Mouse (Mus musculus): ENCODE data around the gene Cntn2. TPM values are rescaled to one million over a fixed set of nuclear protein-coding genes. Genes with fewer than 3 reads are reported as not detected.

Gene Cntn2
- polyA plus RNA-seq, 1 experiment from 2014 or later = 37.5 TPM

DNA sequence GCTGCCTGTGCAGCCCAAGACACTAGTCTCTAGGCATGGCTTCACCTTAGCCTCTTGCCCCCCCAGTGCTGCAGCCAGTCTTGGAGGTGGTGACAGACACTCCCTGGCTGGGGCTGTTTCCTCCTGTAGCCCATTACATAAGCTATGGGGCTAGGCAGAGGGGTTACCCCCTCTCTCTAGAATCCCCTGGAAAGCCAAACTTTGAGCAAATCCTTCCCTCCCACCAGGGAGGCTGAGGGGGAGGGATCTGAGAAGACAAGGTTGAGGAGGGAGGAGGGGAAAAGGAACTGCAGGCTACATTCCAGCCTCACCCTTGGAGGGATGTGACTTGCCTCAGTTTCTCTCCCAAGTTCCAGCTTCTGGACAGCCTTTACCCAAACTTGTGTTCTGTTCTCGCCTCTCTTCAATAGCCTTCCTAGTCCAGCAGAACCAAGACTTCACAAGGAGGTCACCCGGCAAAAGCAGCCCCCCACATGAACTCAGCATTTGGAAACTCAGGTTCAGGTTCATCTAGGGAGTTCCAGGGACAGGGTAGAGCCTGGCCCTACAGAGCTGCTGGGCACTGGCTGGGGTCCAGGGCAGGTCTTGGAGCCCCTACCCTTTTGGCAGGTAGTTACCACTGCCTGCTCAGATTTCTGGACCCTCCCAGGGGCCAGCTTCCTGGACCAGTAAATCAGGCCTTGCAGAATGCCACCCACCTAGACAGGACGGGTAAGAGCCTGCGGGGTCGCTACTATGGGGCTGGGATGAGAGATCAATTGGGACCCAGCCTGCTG is 1.0 kb downstream of the Cntn2 start:
- Histone ChIP-seq H3K4me1 (peaks cover 48% of the 10 kb centered on the region), H3K4me3 (replicated peaks) (peak overlapping the region; percentile 46), H3K4me2 (peak overlapping the region; percentile 71), H3K27ac (peak overlapping the region; percentile 57; the same call in 1 of the 2 replicates), H3K9me3 (no peaks in the 10 kb centered on the region), H3K36me3 (replicated peaks) (no peaks in the 10 kb centered on the region), H3K27me3 (peaks cover 60% of the 10 kb centered on the region), H3K9ac (peak overlapping the region; percentile 59)
- ATAC-seq (ENCODE audit: low FRiP score) = no peak
- WGBS = 13% methylated on average over 5 of the region's 5 CpGs

DNA sequence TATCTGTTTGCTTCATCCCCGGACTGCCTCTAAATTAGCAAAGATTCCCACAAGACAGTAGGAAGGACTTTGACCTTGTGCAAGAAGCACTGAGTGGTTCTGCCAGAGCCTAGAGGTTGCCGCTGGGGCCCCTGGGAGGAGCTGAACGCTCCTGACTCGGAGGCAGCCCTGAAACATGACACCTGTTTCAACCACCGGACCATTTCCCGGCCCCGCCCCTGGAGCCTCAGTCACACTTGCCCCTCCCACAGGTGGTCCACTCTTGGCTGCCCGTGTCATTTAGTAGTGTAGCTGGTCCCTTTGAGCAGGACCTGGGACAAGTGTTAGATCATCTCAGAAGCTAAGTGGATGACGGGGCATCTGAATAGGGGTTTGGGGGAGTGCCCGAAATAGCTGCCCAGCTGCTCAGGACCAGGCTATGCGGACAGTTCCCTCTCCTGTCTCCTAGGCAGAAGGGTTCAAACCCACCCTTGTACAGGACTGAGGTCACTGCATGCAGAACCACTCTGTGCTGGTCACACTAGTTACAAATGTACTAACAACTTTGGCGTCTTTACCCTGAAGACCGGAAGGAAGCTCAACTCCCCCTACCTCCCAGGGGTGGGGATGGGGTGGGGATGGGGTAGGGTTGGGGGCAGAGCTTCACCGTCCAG is 1.8 kb downstream of the Cntn2 start:
- Histone ChIP-seq H3K4me3 (replicated peaks) (peak overlapping the region; percentile 46), H3K9me3 (no peaks in the 10 kb centered on the region), H3K36me3 (replicated peaks) (no peaks in the 10 kb centered on the region), H3K4me1 (peaks cover 48% of the 10 kb centered on the region), H3K27me3 (peaks cover 60% of the 10 kb centered on the region), H3K4me2 (peak overlapping the region; percentile 71), H3K9ac (0 out of 2 replicates have a peak overlapping the region, but pooled peaks have one; percentile 1), H3K27ac (no peak overlapping the region)
- no peak for ATAC-seq (ENCODE audit: low FRiP score)
- WGBS = 2% methylated on average over 14 of the region's 14 CpGs

DNA sequence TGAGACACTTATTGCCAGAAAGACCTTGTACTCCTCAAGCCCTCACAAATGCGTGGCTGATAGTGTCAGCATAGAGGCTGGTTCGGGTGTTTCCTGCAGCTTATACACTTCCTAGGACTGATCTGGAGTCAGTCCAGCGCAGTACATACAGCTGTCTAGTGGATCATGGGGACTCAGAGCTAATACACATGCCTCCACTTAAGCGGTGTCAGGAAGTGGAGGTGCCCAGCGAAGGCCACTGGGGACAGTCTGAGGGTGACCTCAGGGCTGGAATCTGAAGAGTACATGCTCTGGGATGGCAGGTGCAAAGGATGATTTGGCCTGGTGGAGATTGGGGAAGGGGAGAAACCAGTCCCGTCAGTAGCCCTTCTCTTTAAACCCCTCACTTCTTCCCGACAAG is 2.4 kb downstream of the Cntn2 start:
- peaks cover 55% of the 10 kb centered on the region for H3K27me3 ChIP-seq
- H3K4me2 ChIP-seq = peak overlapping the region; percentile 71
- H3K9me3 ChIP-seq = no peaks in the 10 kb centered on the region
- H3K4me1 ChIP-seq = peaks cover 48% of the 10 kb centered on the region
- H3K4me3 ChIP-seq (replicated peaks) = no peak overlapping the region; the same call in 1 of the 2 replicates
- no peak overlapping the region for H3K9ac ChIP-seq
- WGBS = 66% methylated on average over 7 of the region's 7 CpGs
- H3K36me3 ChIP-seq (replicated peaks) = no peaks in the 10 kb centered on the region
- no peak overlapping the region for H3K27ac ChIP-seq
- ATAC-seq (ENCODE audit: low FRiP score) = no peak

DNA sequence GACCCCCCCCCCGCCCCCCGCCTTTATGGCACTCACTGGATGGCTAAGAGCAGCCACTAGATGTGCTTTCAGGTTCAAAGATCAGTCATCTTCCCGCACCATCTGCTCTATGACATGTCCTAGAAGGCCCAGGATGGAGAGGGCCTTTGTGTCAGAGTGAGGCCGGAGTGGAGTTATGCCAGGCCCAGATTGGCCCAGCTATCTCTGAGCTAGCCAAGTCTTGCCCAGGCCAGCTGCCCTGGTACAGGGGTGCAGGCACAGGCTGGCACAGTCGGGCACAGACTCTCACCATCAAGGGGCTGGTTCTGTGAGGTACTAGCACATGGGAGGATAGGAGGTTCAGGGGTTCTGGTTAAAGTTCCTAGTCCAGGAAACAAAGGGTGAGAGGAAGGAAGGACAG is 5.3 kb downstream of the Cntn2 start:
- Histone ChIP-seq H3K4me2 (no peak overlapping the region), H3K4me1 (peaks cover 61% of the 10 kb centered on the region), H3K4me3 (replicated peaks) (no peak overlapping the region), H3K9ac (no peak overlapping the region), H3K9me3 (no peaks in the 10 kb centered on the region), H3K27ac (no peak overlapping the region), H3K36me3 (replicated peaks) (no peaks in the 10 kb centered on the region), H3K27me3 (peaks cover 31% of the 10 kb centered on the region)
- 82% methylated on average over 5 of the region's 5 CpGs for WGBS
- ATAC-seq (ENCODE audit: low FRiP score) = no peak

DNA sequence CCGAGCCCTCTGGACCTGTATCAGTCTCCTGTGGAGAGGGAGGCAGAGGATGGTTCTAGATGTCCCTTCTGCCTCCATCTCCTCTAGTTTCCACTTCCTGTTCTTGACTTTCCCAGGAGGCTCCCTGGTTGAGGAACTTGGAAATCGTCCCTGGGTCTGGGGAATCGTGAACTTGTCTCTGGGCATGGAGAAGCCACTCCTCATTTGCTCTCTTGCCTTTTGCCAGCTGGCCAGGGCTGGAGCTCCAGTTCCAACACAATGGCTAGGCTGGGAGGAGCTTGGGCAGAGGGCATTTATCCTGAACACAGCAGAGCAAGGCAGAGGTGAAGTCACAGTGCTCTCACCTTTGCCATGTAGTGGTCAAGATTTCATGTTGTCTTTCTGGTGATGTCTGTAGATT is 6.6 kb downstream of the Cntn2 start:
- H3K36me3 ChIP-seq (replicated peaks) = no peaks in the 10 kb centered on the region
- H3K9ac ChIP-seq = no peak overlapping the region
- WGBS = 74% methylated on average over 3 of the region's 3 CpGs
- H3K27ac ChIP-seq = no peak overlapping the region
- H3K4me1 ChIP-seq = peaks cover 55% of the 10 kb centered on the region
- H3K9me3 ChIP-seq = no peaks in the 10 kb centered on the region
- no peak overlapping the region for H3K4me3 ChIP-seq (replicated peaks)
- no peak overlapping the region for H3K4me2 ChIP-seq
- H3K27me3 ChIP-seq = peaks cover 18% of the 10 kb centered on the region
- no peak for ATAC-seq (ENCODE audit: low FRiP score)

DNA sequence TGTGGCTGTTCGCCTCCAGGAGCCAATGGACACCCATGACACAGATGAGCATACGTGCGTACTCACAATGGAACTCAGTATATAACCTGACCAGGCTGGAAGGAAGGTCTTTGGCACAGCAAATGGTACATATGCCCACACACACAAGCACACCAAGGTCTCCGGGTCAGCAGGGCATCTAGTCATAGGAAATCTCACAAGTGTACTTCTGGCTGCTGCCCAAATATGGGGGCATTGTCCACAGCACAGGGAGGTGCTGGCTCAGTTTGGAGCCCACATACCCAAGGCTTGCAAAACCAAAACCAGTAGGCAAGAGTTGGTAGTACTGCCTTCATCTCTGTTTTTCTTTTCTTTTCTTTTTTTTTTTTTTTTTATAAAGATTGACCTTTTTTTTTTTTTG is 7.5 kb downstream of the Cntn2 start:
- Histone ChIP-seq H3K27ac (no peak overlapping the region), H3K4me1 (peaks cover 55% of the 10 kb centered on the region), H3K4me2 (no peak overlapping the region)

DNA sequence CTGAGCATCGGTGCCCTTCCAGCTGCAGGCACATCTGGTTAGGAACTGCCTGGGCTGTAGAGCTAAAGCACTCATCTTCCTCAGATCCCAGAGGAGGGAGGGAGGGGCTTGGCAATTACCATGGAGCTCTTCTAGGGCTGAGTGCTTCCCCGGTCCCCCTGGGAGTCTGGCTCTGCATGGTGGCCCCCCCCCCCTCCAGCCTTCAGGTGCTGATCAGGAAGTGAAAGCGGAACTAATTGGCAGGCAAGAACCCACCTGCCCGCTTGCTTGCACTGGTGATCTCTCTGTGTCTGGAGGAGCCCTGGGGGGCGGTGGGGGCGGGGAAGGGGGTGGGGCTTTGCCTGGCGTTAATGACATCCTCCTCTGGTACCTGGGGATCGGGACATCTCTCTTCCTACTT is 9.2 kb downstream of the Cntn2 start:
- Histone ChIP-seq H3K9me3 (no peaks in the 10 kb centered on the region), H3K4me2 (no peak overlapping the region), H3K36me3 (replicated peaks) (no peaks in the 10 kb centered on the region), H3K27ac (no peak overlapping the region), H3K4me3 (replicated peaks) (no peak overlapping the region), H3K9ac (no peak overlapping the region), H3K27me3 (no peaks in the 10 kb centered on the region; the same call in 1 of the 2 replicates), H3K4me1 (peaks cover 53% of the 10 kb centered on the region)
- WGBS = 10% methylated on average over 6 of the region's 8 CpGs
- ATAC-seq (ENCODE audit: low FRiP score) = no peak

More for the DNA sequence above, 7.5 kb downstream of the Cntn2 start:
- Histone ChIP-seq H3K9me3 (no peaks in the 10 kb centered on the region), H3K27me3 (peaks cover 9% of the 10 kb centered on the region), H3K36me3 (replicated peaks) (no peaks in the 10 kb centered on the region), H3K4me3 (replicated peaks) (no peak overlapping the region), H3K9ac (no peak overlapping the region)
- 91% methylated on average over 4 of the region's 4 CpGs for WGBS
- ATAC-seq (ENCODE audit: low FRiP score) = no peak

DNA sequence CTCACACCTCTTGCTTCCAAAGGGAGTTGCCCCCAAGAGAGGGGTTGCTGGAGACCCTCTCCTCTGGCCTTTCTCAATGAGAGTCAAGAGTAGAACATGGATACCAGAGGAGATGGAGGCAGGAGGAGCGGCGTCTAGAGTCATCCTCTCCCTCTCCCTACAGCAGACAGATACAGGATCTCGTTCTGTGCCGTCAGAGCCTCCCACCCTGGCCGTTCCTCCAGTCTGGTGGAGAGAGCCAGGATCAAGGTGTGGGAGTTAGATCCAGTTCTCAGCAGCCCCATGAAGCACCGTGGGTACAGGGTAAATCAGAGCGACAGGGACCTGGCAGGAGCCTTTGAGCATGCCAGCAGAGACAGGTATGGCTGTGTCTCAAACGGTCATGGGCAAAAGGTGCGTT is 10.5 kb downstream of the Cntn2 start:
- no peak overlapping the region for H3K9ac ChIP-seq
- no peaks in the 10 kb centered on the region; the same call in 1 of the 2 replicates for H3K27me3 ChIP-seq
- H3K27ac ChIP-seq = no peak overlapping the region
- peaks cover 44% of the 10 kb centered on the region for H3K4me1 ChIP-seq
- 76% methylated on average over 9 of the region's 9 CpGs for WGBS
- ATAC-seq (ENCODE audit: low FRiP score) = no peak
- no peak overlapping the region for H3K4me3 ChIP-seq (replicated peaks)
- no peaks in the 10 kb centered on the region for H3K36me3 ChIP-seq (replicated peaks)
- H3K4me2 ChIP-seq = no peak overlapping the region
- no peaks in the 10 kb centered on the region for H3K9me3 ChIP-seq

DNA sequence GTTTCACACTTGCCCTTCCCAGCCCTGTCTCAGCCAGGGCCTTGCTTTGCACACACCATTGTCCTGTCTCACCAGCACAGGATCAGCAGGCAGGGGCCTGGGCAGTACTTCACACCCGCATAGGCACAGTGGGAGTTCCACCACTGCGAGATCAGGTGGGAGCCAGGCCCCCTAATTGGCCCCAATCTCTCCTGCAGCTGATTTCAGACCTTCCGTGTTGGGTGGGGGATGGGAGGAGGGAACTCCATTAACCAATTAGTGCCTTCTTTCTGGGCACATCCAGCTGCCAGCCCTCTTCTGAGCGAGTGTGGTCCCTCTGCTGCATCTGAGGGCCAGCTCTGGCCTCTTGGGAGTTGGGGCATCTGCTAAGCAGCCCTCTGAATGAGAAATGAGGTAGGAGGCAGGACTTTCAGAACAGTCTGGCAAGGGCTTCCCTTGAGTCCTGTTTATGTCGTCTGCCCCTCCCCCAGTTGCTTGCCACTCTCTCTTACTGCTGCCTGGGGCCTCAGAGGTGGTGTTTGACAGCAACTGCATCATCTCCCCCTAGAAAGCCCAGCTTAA is 12.3 kb downstream of the Cntn2 start:
- Histone ChIP-seq H3K4me1 (peaks cover 55% of the 10 kb centered on the region), H3K27ac (peak overlapping the region; percentile 82), H3K9me3 (no peaks in the 10 kb centered on the region), H3K9ac (no peak overlapping the region), H3K4me3 (replicated peaks) (no peak overlapping the region), H3K36me3 (replicated peaks) (no peaks in the 10 kb centered on the region), H3K27me3 (no peaks in the 10 kb centered on the region; the same call in 1 of the 2 replicates), H3K4me2 (peak overlapping the region; percentile 19; the same call in 1 of the 2 replicates)
- ATAC-seq (ENCODE audit: low FRiP score) = peak; percentile 82
- 0% methylated on average over 5 of the region's 5 CpGs for WGBS

DNA sequence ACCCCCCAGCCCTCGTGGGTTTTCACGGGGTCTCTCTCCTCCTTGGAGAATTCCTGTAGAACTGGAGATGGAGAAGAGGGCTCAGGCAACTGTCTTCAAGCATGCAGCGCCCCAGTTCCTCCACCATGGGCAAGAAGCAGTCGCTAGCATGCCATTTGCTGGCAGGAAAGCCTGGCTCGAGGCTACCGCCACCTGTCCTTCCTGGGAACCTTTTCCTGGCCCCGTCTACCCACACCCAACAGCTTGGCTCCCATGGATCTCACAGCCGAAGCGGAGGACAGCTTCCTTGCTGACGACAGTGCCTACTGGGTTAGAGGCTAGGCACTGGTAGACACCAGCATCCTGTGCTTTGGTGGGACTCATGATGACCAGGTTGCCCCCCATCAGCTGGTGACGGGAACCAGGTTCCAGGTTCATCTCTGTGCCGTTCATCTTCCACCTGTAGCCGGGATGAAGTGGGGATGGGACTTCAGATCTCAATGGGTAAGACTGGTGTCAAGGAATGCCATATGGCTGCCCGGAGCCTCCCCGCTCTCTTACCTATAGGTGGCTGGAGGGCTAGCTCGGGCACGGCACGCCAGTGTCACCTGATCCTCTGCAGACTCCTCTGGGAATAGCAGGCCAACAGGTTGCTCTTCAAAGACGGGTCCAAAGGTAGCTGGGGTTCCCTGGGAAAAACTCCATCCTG is 14.3 kb downstream of the Cntn2 start:
- no peak overlapping the region for H3K27ac ChIP-seq
- H3K9ac ChIP-seq = no peak overlapping the region
- H3K4me2 ChIP-seq = no peak overlapping the region
- 89% methylated on average over 19 of the region's 19 CpGs for WGBS
- no peaks in the 10 kb centered on the region for H3K36me3 ChIP-seq (replicated peaks)
- H3K9me3 ChIP-seq = no peaks in the 10 kb centered on the region
- ATAC-seq (ENCODE audit: low FRiP score) = no peak
- H3K4me3 ChIP-seq (replicated peaks) = no peak overlapping the region
- peaks cover 46% of the 10 kb centered on the region for H3K4me1 ChIP-seq
- H3K27me3 ChIP-seq = peaks cover 6% of the 10 kb centered on the region

DNA sequence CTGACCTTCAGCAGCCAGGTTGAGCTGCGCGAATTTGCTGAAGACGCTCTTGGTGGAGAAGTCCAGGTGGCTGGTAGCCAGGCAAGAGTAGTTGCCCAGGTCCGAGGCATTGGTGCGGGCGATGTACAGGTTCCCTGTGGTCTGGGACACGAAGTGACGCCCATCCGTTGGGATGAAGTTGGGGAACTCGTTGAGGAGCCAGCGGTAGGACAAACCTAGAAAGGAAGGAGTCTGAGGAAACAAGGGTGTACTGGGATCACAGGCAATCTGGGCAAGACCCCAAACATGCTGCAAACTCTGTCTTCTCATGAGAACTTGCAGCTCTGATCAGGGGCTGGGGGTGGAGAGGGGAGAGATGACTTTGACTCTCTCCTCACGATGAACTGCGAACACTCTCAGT is 15.0 kb downstream of the Cntn2 start:
- Histone ChIP-seq H3K4me1 (peaks cover 42% of the 10 kb centered on the region), H3K4me2 (no peak overlapping the region), H3K27me3 (peaks cover 6% of the 10 kb centered on the region), H3K9ac (no peak overlapping the region), H3K4me3 (replicated peaks) (no peak overlapping the region), H3K9me3 (no peaks in the 10 kb centered on the region), H3K27ac (no peak overlapping the region), H3K36me3 (replicated peaks) (no peaks in the 10 kb centered on the region)
- ATAC-seq (ENCODE audit: low FRiP score) = no peak
- WGBS = 95% methylated on average over 13 of the region's 13 CpGs

DNA sequence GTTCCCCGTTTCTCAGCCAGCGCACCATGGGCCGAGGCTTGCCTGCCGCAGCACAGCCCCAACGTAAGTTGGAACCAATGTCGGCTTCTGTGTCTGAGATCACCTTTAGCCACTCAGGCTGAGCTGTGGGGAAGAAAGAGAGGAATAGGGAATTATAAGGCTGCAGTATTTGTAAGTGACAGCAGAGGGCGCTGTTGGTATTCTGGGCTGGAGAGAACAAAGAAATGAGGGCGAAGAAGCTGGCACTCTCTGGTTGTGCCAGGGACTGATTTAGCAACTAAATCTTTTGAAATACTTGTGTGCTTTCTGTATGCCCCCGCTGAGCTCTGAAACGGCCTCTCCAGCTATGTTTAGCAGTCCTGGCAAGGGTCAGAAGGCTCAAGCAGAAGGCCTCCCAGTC is 17.2 kb downstream of the Cntn2 start:
- 8% methylated on average over 10 of the region's 10 CpGs for WGBS
- Histone ChIP-seq H3K9me3 (no peaks in the 10 kb centered on the region), H3K36me3 (replicated peaks) (no peaks in the 10 kb centered on the region), H3K4me2 (no peak overlapping the region), H3K27ac (peak overlapping the region; percentile 47), H3K9ac (peak overlapping the region; percentile 13), H3K4me1 (peaks cover 33% of the 10 kb centered on the region), H3K27me3 (peaks cover 6% of the 10 kb centered on the region), H3K4me3 (replicated peaks) (no peak overlapping the region)
- peak; percentile 37 for ATAC-seq (ENCODE audit: low FRiP score)
